ENCODE assay signal across 24 mouse cellular contexts in the genomic region with DNA sequence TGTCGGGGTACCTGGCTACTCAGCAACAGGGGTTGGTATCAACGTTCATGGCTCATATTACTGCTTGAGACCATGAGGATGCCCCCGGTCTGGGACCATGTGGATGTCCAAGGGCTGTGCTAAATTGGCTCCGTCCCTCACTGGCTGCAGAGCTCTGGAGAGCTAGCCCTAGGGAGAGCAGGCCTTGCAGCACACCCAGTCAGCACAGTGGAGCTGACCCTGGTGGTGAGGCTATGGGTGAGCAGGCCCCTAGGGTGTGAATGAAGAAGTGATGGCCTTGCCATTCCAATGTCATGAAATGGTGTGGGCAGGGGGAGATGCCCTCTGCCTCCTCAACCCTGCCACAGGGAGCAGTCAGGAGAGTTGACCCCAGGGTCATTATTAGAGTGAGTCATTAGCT. TPM values are rescaled to one million over a fixed set of nuclear protein-coding genes. Genes with fewer than 3 reads are reported as not detected.
DNase-seq lines count a peak whose midpoint lies in the region; ATAC-seq and TF ChIP-seq lines count a peak whose summit lies in the region.
"Had no signal": no experiment of that assay in that cellular context is flagged by ENCODE, and none has a peak within 500 bp of the region (broad histone marks: within the 10 kb centered on the region; RNA-seq: fewer than 3 reads in every experiment).

No protein-coding gene starts in this region.

- WGBS in forebrain, embryonic 10.5 days = 90% methylated on average over 4 of the region's 4 CpGs
- 95% methylated on average over 4 of the region's 4 CpGs for WGBS in forebrain, embryonic 14.5 days
- WGBS in hindbrain, embryonic 10.5 days = 92% methylated on average over 4 of the region's 4 CpGs
- WGBS in hindbrain, postnatal 0 days = 92% methylated on average over 4 of the region's 4 CpGs

- 0 out of 2 replicates have a peak overlapping the region, but pooled peaks have one; percentile 5 for H3K27ac ChIP-seq in forebrain, embryonic 10.5 days
- no peak overlapping the region for H3K27ac ChIP-seq in forebrain, embryonic 14.5 days (ENCODE audit: low read depth, low read length)
- 0 out of 2 replicates have a peak overlapping the region, but pooled peaks have one; percentile 36 for H3K27ac ChIP-seq in hindbrain, embryonic 10.5 days
- no peak overlapping the region for H3K27ac ChIP-seq in hindbrain, postnatal 0 days
- H3K27ac ChIP-seq: embryonic facial prominence, embryonic 13.5 days; embryonic facial prominence, embryonic 15.5 days; forebrain, embryonic 13.5 days had no signal

- no peak for ATAC-seq in forebrain, embryonic 14.5 days
- ATAC-seq in hindbrain, postnatal 0 days = no peak
- ATAC-seq: forebrain, embryonic 13.5 days; forebrain, embryonic 16.5 days had no signal

- H3K4me2 ChIP-seq in forebrain, embryonic 14.5 days (ENCODE audit: low read length) = no peak overlapping the region
- no peak overlapping the region for H3K4me2 ChIP-seq in hindbrain, postnatal 0 days (ENCODE audit: low read depth, low read length)
- H3K4me2 ChIP-seq: embryonic facial prominence, embryonic 13.5 days; embryonic facial prominence, embryonic 15.5 days; forebrain, embryonic 13.5 days had no signal

- H3K27me3 ChIP-seq in forebrain, embryonic 10.5 days (ENCODE audit: poor library complexity, severe bottlenecking) = no peaks in the 10 kb centered on the region
- no peaks in the 10 kb centered on the region for H3K27me3 ChIP-seq in forebrain, embryonic 14.5 days (replicated peaks; ENCODE audit: control insufficient read depth, insufficient read depth, low read length)
- H3K27me3 ChIP-seq in hindbrain, embryonic 10.5 days (ENCODE audit: insufficient read depth, poor library complexity, severe bottlenecking) = no peaks in the 10 kb centered on the region
- no peaks in the 10 kb centered on the region for H3K27me3 ChIP-seq in hindbrain, postnatal 0 days (ENCODE audit: insufficient read depth, low read length)
- H3K27me3 ChIP-seq: embryonic facial prominence, embryonic 13.5 days; embryonic facial prominence, embryonic 15.5 days; forebrain, embryonic 13.5 days had no signal

- no peak overlapping the region for H3K9ac ChIP-seq in forebrain, embryonic 14.5 days (ENCODE audit: low read length)
- H3K9ac ChIP-seq in hindbrain, postnatal 0 days (replicated peaks; ENCODE audit: low read length) = no peak overlapping the region
- H3K9ac ChIP-seq: embryonic facial prominence, embryonic 13.5 days; embryonic facial prominence, embryonic 15.5 days; forebrain, embryonic 13.5 days had no signal

- H3K9me3 ChIP-seq in forebrain, embryonic 10.5 days = peaks cover 7% of the 10 kb centered on the region; the same call in 1 of the 2 replicates
- no peaks in the 10 kb centered on the region for H3K9me3 ChIP-seq in forebrain, embryonic 14.5 days (replicated peaks; ENCODE audit: control insufficient read depth, low read length)
- H3K9me3 ChIP-seq in hindbrain, embryonic 10.5 days = peaks cover 2% of the 10 kb centered on the region; the same call in 1 of the 2 replicates
- H3K9me3 ChIP-seq in hindbrain, postnatal 0 days (ENCODE audit: low read length) = no peaks in the 10 kb centered on the region
- H3K9me3 ChIP-seq: embryonic facial prominence, embryonic 13.5 days; embryonic facial prominence, embryonic 15.5 days; forebrain, embryonic 13.5 days had no signal

- DNase-seq in forebrain, embryonic 10.5 days (ENCODE audit: extremely low spot score, low spot score) = no peak
- no peak for DNase-seq in forebrain, embryonic 14.5 days (ENCODE audit: low spot score)
- DNase-seq in hindbrain, embryonic 10.5 days (ENCODE audit: low spot score) = no peak
- no peak for DNase-seq in hindbrain, postnatal 0 days (ENCODE audit: low spot score)
- peak; percentile 20 for DNase-seq in testis, postnatal 10 days (ENCODE audit: low spot score)
- DNase-seq in testis, postnatal 14 days (ENCODE audit: low spot score) = no peak
- DNase-seq in left cerebral cortex, postnatal 36 days (ENCODE audit: low spot score in 2 of 2) = no peak
- DNase-seq: adrenal gland, adult 2 months; adrenal gland, postnatal 10 days; adrenal gland, postnatal 25 days; cerebellum, adult 11 months; cerebellum, adult 18-20 months; cerebellum, adult 8-10 months; cerebellum, adult 9-11 months; cerebellum, postnatal 14 days; cerebellum, postnatal 36 days; embryo, embryonic 11 days had no signal

- H3K4me3 ChIP-seq in forebrain, embryonic 10.5 days = no peak overlapping the region
- H3K4me3 ChIP-seq in forebrain, embryonic 14.5 days (ENCODE audit: low read depth, low read length) = no peak overlapping the region
- H3K4me3 ChIP-seq in hindbrain, embryonic 10.5 days = no peak overlapping the region
- no peak overlapping the region for H3K4me3 ChIP-seq in hindbrain, postnatal 0 days (ENCODE audit: low read length)
- H3K4me3 ChIP-seq: embryonic facial prominence, embryonic 13.5 days; embryonic facial prominence, embryonic 15.5 days; erythroblast, embryonic 14.5 days; forebrain, embryonic 13.5 days had no signal

- H3K36me3 ChIP-seq in forebrain, embryonic 10.5 days (replicated peaks) = no peaks in the 10 kb centered on the region
- no peaks in the 10 kb centered on the region for H3K36me3 ChIP-seq in forebrain, embryonic 14.5 days (ENCODE audit: control insufficient read depth, insufficient read depth, low read length)
- no peaks in the 10 kb centered on the region for H3K36me3 ChIP-seq in hindbrain, embryonic 10.5 days
- H3K36me3 ChIP-seq in hindbrain, postnatal 0 days (ENCODE audit: insufficient read depth, low read length) = no peaks in the 10 kb centered on the region
- H3K36me3 ChIP-seq: embryonic facial prominence, embryonic 13.5 days; embryonic facial prominence, embryonic 15.5 days had no signal

- no peak for TF ChIP-seq CTCF in hindbrain, postnatal 0 days (IDR thresholded peaks at IDR 0.05; ENCODE audit: low read depth)

- intact Hi-C loops in left cerebral cortex, postnatal 36 days (cut with DNase I) = no loop called here

- peaks cover 27% of the 10 kb centered on the region for H3K4me1 ChIP-seq in forebrain, embryonic 10.5 days
- H3K4me1 ChIP-seq in forebrain, embryonic 14.5 days (ENCODE audit: control insufficient read depth, insufficient read depth, low read length) = peaks cover 15% of the 10 kb centered on the region
- H3K4me1 ChIP-seq in hindbrain, embryonic 10.5 days (replicated peaks) = peaks cover 28% of the 10 kb centered on the region
- H3K4me1 ChIP-seq in hindbrain, postnatal 0 days (ENCODE audit: insufficient read depth, low read length) = peaks cover 1% of the 10 kb centered on the region
- H3K4me1 ChIP-seq: embryonic facial prominence, embryonic 13.5 days; embryonic facial prominence, embryonic 15.5 days had no signal

RNA-seq across cellular contexts. Expression of a gene that starts 27.7 kb away (rescaled TPM):
- 17.8 and 19.4 TPM in 2 replicates for polyA plus RNA-seq in forebrain, embryonic 10.5 days (2016; fragmentation: Nextera tagmentation; extraction: Ambion mirVana)
- 92.6 and 126 TPM in 2 replicates for polyA plus RNA-seq in forebrain, embryonic 14.5 days (2014; fragmentation: Nextera tagmentation; extraction: Ambion mirVana)
- polyA plus RNA-seq in hindbrain, embryonic 10.5 days (2016; fragmentation: Nextera tagmentation; extraction: Ambion mirVana) = 44.1 and 111 TPM in 2 replicates
- total RNA-seq in hindbrain, postnatal 0 days (2014; rRNA removed) = 38.3 and 55.5 TPM in 2 replicates
- polyA plus RNA-seq in hindbrain, postnatal 0 days (2015; fragmentation: Nextera tagmentation; extraction: Ambion mirVana) = 281 and 287 TPM in 2 replicates
- 100 to 1,000 TPM; 206 to 216 TPM for total RNA-seq in left cerebral cortex, postnatal 36 days (2021)
- total RNA-seq: common myeloid progenitor, adult 5-6 weeks; MEL had no signal
- polyA plus RNA-seq: erythroblast, embryonic 14.5 days had no signal

Comparison
In these comparisons a context has a peak if more than half of its experiments do, and no peak if none do; other contexts are left out.
1. H3K27ac ChIP-seq: peak in forebrain, embryonic 10.5 days (single experiment) and hindbrain, embryonic 10.5 days (single experiment); none in forebrain, embryonic 14.5 days (single experiment) and hindbrain, postnatal 0 days (single experiment).